Mouse (Mus musculus) kidney, adult 2 months (tissue): ENCODE measurements at regions not wholly inside any gene's neighbourhood (a gene's known extent, or its start where the extent isn't known, plus 50 kb on each side); places are given as distances from the start of the nearest gene placed in this dataset.
A peak's percentile ranks its signal among the peaks of the same experiment; 100 is the strongest.

ENCODE experiments used
- DNase-seq: peaks from one replicate; pipeline ENCODE4 v3.0.0; 2021
- H3K27ac ChIP-seq: fragments of 200-500 bp; 2 replicates; pipeline ENCODE4 v1.5.1; 2012; ENCODE audit warnings: low read depth, low read length, control low read depth, inconsistent platforms; ENCODE audit not compliant: insufficient read depth
- H3K27me3 ChIP-seq: fragments of 200-500 bp; replicated peaks from 2 replicates; pipeline ENCODE4 v1.6.1; 2012; ENCODE audit warnings: mild to moderate bottlenecking, moderate library complexity, low read length, inconsistent platforms; ENCODE audit not compliant: control insufficient read depth, insufficient read depth
- H3K36me3 ChIP-seq: fragments of 200-500 bp; 2 replicates; pipeline ENCODE4 v1.6.1; 2012; ENCODE audit warnings: mild to moderate bottlenecking, moderate library complexity, low read length, inconsistent platforms; ENCODE audit not compliant: control insufficient read depth, insufficient read depth
- H3K4me1 ChIP-seq: fragments of 200-500 bp; 2 replicates; pipeline ENCODE4 v1.6.1; 2011; ENCODE audit warnings: low read length; ENCODE audit not compliant: control insufficient read depth, insufficient read depth
- H3K4me3 ChIP-seq: fragments of 200-500 bp; 2 replicates; pipeline ENCODE4 v1.5.1; 2011; ENCODE audit warnings: mild to moderate bottlenecking, low read depth, low read length, control low read depth; ENCODE audit not compliant: insufficient read depth
- CTCF ChIP-seq: fragments of 200-500 bp; conservative IDR thresholded peaks from 2 replicates; pipeline ENCODE4 v1.5.1; 2011; ENCODE audit warnings: low read depth, mild to moderate bottlenecking, control low read depth, low read length, moderate library complexity, mixed read lengths; ENCODE audit not compliant: insufficient read depth, insufficient read length
- POLR2A ChIP-seq: fragments of 200-500 bp; IDR thresholded peaks from one replicate; pipeline ENCODE4 v1.6.1; 2011; ENCODE audit warnings: low read depth, low read length, control low read depth
- WGBS: fragments of 180-500 bp; shearing (Covaris S2); methylation state at CpG from one replicate; pipeline ENCODE4 v1.1.7; 2018; 5-methylcytosine and 5-hydroxymethylcytosine counted together

DNA sequence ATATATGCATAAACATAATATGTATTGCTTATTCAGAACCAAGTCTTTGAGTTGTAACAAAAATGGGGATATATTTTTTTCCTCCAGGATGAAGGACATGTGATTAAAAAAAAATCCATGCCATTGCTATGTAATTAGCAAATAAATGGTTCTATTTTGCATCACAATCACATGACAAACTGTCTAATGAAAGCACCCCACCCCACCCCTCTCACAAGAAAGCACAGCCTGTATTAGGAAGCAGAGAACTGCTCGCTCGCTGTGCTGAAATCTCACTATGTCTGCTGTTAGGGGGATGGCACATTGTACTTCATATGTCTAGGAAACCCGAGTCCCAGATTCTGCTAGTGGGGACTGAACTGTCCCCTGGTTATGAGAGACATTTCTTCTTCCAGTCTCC, 415.5 kb upstream of the Adgrl2 start:
- WGBS: 84% methylated on average over 3 of the region's 3 CpGs
- H3K4me3 ChIP-seq: no peak overlapping the region
- H3K27me3 ChIP-seq: no peaks in the 10 kb centered on the region
- H3K4me1 ChIP-seq: no peaks in the 10 kb centered on the region
- no peak for DNase-seq
- H3K27ac ChIP-seq: no peak overlapping the region
- H3K36me3 ChIP-seq: no peaks in the 10 kb centered on the region
- no peak for TF ChIP-seq CTCF
- TF ChIP-seq POLR2A: no peak

DNA sequence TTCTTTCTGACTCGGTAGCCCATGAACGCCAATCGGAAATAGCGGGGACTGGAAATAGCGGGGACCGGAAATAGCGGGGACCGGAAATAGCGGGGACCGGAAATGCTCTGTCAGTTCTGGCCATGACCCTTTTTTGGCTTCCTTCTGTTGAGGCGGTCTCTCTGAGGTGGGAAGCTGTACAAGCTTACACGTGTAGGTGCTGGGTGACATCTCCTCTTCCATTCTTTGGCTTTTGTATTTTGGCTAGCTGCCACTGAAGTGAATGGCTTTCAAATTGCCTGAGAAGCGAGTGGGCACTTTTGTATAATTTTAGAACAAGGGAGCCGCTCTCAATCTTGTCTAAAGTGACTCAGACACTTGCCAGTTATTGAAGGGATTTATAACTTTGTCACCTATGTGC, 414.3 kb upstream of the Adgrl2 start:
- Histone ChIP-seq H3K36me3 (no peaks in the 10 kb centered on the region), H3K4me3 (no peak overlapping the region), H3K4me1 (no peaks in the 10 kb centered on the region), H3K27ac (no peak overlapping the region), H3K27me3 (no peaks in the 10 kb centered on the region)
- DNase-seq: no peak
- TF ChIP-seq POLR2A (no peak), CTCF (no peak)
- 91% methylated on average over 14 of the region's 14 CpGs for WGBS

- Histone ChIP-seq H3K4me1 (no peaks in the 10 kb centered on the region), H3K36me3 (no peaks in the 10 kb centered on the region), H3K27ac (no peak overlapping the region), H3K27me3 (no peaks in the 10 kb centered on the region), H3K4me3 (no peak overlapping the region)
- WGBS: 73% methylated on average over 9 of the region's 9 CpGs
- DNase-seq: no peak
- TF ChIP-seq POLR2A (no peak), CTCF (no peak)
Observed at GRCm38 (mm10) chr3:149402496-149402895, 412.1 kb upstream of the Adgrl2 start.

DNA sequence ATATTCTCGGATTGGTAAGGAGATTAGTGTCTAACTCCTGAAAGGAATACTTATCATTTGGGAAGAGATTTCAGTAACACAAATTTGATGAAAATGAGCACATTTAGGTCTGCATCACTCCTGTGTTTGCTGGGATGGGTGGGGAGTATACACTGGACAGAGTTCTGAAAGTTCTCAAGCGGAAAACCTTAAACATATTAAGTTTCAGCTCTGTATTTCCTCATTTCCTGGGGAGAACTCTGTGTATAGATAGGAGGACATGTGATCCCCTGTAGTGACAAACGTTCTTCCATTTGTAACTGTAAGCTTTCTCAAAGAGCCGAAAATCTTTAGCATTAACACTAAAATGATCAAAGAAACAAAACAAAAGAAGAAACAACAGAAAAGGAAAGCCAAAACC, 404.7 kb upstream of the Adgrl2 start:
- no peaks in the 10 kb centered on the region for H3K36me3 ChIP-seq
- TF ChIP-seq POLR2A (no peak), CTCF (no peak)
- no peaks in the 10 kb centered on the region for H3K27me3 ChIP-seq
- 37% methylated on average over 4 of the region's 4 CpGs for WGBS
- no peak overlapping the region for H3K27ac ChIP-seq
- no peak overlapping the region for H3K4me3 ChIP-seq
- no peak for DNase-seq
- H3K4me1 ChIP-seq: no peaks in the 10 kb centered on the region

DNA sequence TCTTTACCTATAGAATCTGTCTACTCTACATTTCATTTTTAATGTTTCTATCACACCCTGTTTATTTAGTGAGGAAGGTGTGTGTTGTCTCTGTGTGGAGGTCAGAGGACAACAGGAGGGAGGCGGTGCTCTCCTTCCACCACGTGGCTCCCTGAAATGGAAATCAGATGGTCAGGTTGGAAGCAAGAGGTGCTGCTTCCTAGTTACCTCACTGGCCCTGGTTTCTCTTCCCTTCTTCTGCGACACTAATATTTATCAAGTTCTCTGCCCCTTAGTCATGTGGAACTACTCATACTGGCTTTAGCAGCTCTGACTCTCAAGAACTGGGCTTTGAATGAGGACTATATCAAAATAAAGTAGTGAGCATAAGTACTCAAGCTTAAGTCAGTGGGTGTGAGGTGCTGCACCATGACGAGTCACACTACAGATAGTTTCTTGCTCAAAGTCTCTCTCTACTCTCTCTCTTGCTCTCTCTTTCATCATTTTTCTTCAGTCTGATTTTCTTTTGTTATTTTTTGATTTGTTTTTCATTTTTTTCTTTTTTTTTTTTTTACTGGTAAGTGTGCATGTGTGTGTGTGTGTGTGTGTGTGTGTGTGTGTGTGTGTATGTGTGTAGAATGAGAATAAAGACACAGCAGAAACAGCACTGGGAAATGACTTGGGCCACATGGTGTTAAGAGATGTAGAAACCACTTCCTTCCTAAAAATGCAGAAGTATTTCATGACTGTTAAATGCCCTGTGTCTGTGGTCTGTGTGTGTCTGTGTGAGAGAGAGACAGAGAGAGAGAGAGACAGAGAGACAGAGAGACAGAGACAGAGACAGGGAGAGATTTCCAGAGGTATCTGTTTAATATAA, 403.2 kb upstream of the Adgrl2 start:
- 74% methylated on average over 4 of the region's 4 CpGs for WGBS
- Histone ChIP-seq H3K27me3 (no peaks in the 10 kb centered on the region), H3K4me1 (no peaks in the 10 kb centered on the region), H3K27ac (no peak overlapping the region), H3K4me3 (no peak overlapping the region), H3K36me3 (no peaks in the 10 kb centered on the region)
- no peak for DNase-seq
- TF ChIP-seq CTCF (no peak), POLR2A (no peak)

- H3K27me3 ChIP-seq: no peaks in the 10 kb centered on the region
- H3K4me1 ChIP-seq: no peaks in the 10 kb centered on the region
- no peak overlapping the region for H3K27ac ChIP-seq
- no peak for DNase-seq
- WGBS: 94% methylated on average over 9 of the region's 9 CpGs
- H3K36me3 ChIP-seq: no peaks in the 10 kb centered on the region
- TF ChIP-seq POLR2A (no peak), CTCF (no peak)
- no peak overlapping the region for H3K4me3 ChIP-seq
Observed at GRCm38 (mm10) chr3:149392164-149392563, 401.8 kb upstream of the Adgrl2 start.

GRCm38 (mm10) chr3:149387537-149387936, 397.2 kb upstream of the Adgrl2 start:
- Histone ChIP-seq H3K4me1 (no peaks in the 10 kb centered on the region), H3K27me3 (no peaks in the 10 kb centered on the region), H3K4me3 (no peak overlapping the region), H3K36me3 (no peaks in the 10 kb centered on the region), H3K27ac (no peak overlapping the region)
- DNase-seq: no peak
- TF ChIP-seq POLR2A: no peak
- TF ChIP-seq CTCF: no peak
- WGBS: 23% methylated on average over 3 of the region's 3 CpGs

DNA sequence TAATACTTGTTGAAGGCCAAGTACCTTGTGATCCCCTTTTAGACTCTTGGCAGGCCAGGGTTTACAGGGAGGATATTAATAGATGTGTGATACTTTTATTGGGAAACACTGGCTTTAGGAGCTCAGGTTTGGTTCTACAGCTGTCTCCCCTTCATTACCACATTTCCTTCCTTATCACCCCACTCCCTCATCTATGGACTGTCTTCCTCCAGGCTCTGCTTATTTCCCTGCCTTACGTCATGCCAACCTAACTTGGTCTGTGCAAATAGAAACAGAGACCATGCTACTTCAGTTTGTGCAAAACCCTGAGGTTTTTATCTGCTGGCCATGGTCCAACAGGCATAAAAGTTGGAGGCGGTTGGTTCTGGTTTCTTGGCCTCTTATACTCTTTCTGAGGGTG, 395.7 kb upstream of the Adgrl2 start:
- no peak overlapping the region for H3K4me3 ChIP-seq
- WGBS: 67% methylated on average over 2 of the region's 2 CpGs
- H3K27me3 ChIP-seq: no peaks in the 10 kb centered on the region; the same call in 1 of the 2 replicates
- no peaks in the 10 kb centered on the region for H3K36me3 ChIP-seq
- H3K27ac ChIP-seq: no peak overlapping the region
- DNase-seq: peak; percentile 6
- TF ChIP-seq CTCF (no peak), POLR2A (no peak)
- no peaks in the 10 kb centered on the region for H3K4me1 ChIP-seq
